Mouse (Mus musculus) naive thymus-derived CD4-positive, alpha-beta T cell, adult 2 months (primary cell): ENCODE results near the gene Mfsd11.

Experiments used
- DNase-seq: peaks from one replicate; pipeline ENCODE4 v3.0.0-alpha.2; 2011; ENCODE audit warnings: low read depth

Mfsd11 gene

GRCm38 (mm10) chr11:116852291-116852890, at the start of gene Mfsd11:
Mfsd11 (plus strand) TSS chr11:116852440.
- peak; percentile 88 for DNase-seq

- no peak for DNase-seq
Measured at GRCm38 (mm10) chr11:116802709-116803108, 49.5 kb upstream of the Mfsd11 start.

GRCm38 (mm10) chr11:116806136-116807071, 45.8 kb upstream of the Mfsd11 start:
- DNase-seq, result no peak

- no peak for DNase-seq
Measured at GRCm38 (mm10) chr11:116807116-116807515, 45.1 kb upstream of the Mfsd11 start.

- no peak for DNase-seq
Measured at GRCm38 (mm10) chr11:116807526-116807925, 44.7 kb upstream of the Mfsd11 start.

- DNase-seq, result peak; percentile 87
Measured at GRCm38 (mm10) chr11:116807938-116808606, 44.2 kb upstream of the Mfsd11 start.

- DNase-seq, result no peak
Measured at GRCm38 (mm10) chr11:116808811-116809395, 43.3 kb upstream of the Mfsd11 start.

GRCm38 (mm10) chr11:116809520-116809919, 42.7 kb upstream of the Mfsd11 start:
- DNase-seq, result no peak

- no peak for DNase-seq
Measured at GRCm38 (mm10) chr11:116810528-116810927, 41.7 kb upstream of the Mfsd11 start.

- DNase-seq, result peak; percentile 72
Measured at GRCm38 (mm10) chr11:116810983-116811901, 41.0 kb upstream of the Mfsd11 start.

- no peak for DNase-seq
Measured at GRCm38 (mm10) chr11:116812793-116813529, 39.3 kb upstream of the Mfsd11 start.

- no peak for DNase-seq
Measured at GRCm38 (mm10) chr11:116813610-116814009, 38.6 kb upstream of the Mfsd11 start.

- no peak for DNase-seq
Measured at GRCm38 (mm10) chr11:116814076-116814883, 38.0 kb upstream of the Mfsd11 start.

GRCm38 (mm10) chr11:116814884-116815415, 37.3 kb upstream of the Mfsd11 start:
- DNase-seq, result no peak

- no peak for DNase-seq
Measured at GRCm38 (mm10) chr11:116816769-116817168, 35.5 kb upstream of the Mfsd11 start.

- DNase-seq, result no peak
Measured at GRCm38 (mm10) chr11:116817567-116817966, 34.7 kb upstream of the Mfsd11 start.

GRCm38 (mm10) chr11:116818722-116819121, 33.5 kb upstream of the Mfsd11 start:
- DNase-seq, result no peak

- DNase-seq, result no peak
Measured at GRCm38 (mm10) chr11:116819932-116820593, 32.2 kb upstream of the Mfsd11 start.
